Mouse (Mus musculus) left cerebral cortex, adult 11 months (tissue): ENCODE measurements around the gene Smad3.

Experiments used
- DNase-seq: peaks from one replicate; pipeline ENCODE4 v3.0.0; 2022; ENCODE audit warnings: low spot score

The Smad3 gene

DNA sequence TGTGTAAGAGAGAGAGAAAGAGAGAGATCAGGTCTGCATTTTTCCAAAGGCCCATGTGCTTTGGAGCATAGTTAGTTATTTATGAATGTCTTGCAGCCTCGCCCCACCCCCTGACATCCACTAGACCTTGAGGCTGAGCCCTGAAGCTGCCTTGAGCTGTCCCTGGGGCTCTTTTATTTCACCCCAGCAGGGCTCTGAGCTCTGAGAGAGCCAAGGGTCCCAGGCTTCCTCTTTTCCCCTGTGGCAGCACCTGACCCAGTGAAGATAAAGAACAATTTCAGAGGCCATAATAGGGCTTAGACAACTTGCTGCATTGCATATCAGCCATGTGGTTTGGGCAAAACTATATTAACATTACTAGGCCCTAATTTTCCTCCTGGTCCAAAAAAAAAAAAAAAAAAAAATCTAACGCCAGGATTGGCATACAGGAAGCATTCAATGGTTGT is 93.5 kb downstream of the Smad3 start:
- DNase-seq, result no peak

DNA sequence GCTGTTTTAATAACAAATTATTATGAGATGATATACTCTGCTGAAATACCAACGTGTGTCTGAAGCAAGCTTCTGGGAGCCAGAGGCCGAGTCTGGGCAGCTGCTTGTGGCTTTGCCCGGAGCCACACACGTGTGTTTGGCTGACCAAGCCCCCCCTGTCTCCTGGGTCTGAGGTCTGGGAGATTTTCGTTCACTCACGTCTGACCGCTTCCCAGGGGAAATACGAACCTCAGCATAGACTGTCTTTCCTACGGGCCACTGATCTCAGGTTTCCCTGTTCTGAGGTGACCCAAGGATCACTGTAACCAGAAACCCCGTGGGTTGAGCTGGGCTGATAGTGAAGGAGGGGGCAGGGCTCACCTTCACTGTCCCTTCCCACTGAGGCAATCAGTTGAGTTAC is 94.6 kb downstream of the Smad3 start:
- DNase-seq, result no peak

- DNase-seq, result no peak
These were observed 95.0 kb downstream of the Smad3 start for GRCm38 (mm10) chr9:63662759-63663158.

DNA sequence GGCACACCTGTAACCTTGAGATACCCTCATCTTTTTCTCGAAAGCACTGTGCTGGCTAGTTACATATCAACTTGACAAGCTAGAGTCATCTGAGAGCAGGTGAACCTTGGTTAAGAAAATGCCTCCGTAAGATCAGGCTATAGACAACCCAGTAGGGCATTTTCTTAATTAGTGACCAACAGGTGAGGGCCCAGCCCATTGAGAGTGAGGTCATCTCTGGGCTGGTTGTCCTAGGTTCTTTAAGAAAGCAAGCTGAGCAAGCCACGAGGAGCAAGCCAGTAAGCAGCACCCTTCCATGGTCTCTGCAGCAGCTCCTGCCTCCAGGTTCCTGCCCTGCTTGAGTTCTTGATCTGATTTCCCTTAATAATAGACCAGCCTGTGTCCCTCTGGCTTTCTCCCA is 97.1 kb downstream of the Smad3 start:
- DNase-seq, result no peak

DNA sequence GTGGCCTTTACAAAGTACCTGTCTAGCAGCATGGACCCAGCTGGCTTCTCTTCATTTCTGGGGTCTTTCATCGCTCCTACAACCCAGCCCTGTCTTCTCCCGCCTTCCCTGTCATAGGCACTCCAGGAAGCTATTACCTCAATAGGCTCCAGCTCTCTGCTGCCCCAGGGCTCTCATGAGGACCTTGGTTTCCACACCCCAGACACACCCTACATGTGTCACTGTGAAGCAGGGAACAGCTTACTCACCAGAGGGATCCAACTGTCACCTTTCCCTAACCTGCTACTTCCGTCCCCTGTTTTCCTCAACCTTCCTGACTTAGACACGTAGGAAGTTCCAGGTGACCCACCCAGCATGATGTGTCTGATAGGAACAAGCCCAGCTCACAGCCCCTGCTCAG is 97.7 kb downstream of the Smad3 start:
- DNase-seq, result no peak

DNA sequence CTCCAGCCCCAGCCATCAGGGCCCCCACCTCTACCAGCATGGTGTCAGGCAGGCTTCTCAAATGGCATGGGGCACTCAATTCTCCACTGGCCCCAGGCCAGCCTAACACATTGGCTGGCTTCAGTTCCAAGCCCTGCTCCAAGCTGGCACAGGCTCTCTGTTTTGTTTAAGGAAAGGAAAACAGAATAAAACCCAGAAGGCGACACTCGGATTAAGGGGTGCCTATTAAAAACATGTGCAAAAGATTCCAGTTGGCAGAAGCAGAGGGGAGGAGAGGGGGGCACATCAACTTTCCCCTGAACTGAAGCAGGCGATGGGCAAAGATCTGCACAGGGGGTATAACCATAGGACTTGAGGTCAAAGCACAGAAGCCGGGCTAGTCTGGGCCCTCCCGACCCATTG is 98.8 kb downstream of the Smad3 start:
- DNase-seq, result no peak

DNA sequence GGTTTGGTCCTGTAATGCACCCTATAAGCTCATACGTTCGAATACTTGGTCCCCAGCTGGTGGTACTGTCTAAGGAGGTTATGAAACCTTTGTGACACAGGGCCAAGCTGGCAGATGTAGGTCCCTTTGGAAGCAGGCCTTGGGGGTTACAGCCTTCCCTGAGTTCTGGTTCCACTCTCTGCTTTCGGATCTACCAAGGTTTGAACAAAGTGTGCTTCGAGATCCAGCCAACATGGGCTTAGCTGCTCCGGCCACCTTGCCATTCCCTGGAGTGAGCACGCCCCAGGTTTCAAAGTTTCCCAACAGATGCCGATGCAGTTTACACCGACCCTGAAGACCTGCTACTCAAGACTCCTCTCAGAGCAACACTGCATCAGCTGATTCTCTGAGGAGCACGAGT is 99.4 kb downstream of the Smad3 start:
- DNase-seq, result no peak

DNA sequence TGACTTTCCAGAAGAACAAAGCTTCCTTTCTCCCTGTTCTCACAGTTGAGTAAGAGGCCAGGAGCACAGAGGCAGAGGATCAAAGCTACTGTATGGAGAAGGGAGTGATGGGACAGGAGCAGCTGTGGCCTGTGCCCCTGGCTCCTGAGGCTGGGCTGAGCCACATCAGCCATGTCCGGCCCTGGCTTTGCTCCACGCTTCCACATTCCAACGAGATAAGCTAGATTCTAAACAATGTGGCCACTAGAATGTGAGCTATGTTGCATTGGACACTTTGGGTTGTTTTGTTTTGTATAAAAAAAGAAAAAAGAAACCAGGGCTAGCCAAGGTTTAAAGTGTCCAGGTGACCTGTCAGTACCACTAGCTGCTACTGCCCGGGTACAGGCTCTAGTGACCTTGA is 100.6 kb downstream of the Smad3 start:
- DNase-seq, result no peak

DNA sequence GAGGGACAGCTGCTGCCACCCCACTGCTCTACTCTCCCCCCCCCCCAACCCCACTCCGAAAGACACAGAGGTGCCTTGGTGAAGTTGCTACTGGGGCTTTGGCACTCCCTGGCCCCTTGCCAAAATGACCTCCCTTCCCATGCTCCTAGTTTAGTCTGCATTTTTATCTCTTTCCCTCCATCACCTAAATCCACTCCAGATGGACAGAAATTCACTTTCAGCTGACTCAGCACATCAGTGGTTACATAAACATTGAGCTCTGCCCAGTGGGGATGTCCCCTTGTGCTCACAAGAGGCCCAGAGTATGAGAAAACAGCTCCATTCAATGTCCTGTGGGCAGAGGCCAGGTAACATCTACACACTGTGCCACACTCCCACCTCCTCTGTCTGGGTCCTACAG is 102.7 kb downstream of the Smad3 start:
- no peak for DNase-seq

DNA sequence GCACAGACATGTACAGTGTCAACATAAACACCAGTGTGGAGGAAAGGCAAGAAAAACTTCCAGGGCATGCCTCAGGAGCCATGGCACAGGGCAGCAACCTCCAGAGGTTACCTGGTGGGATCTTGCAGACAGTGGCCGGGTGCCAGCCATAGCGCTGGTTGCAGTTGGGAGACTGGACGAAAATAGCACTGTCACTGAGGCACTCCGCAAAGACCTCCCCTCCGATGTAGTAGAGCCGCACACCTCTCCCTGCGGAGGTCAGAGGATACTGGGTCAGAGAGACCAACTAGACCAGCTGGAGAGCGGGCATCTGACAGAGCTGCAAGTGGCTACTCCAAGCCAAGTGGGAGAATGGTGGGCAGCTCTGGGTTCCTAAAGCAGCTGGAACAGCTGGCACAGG is 103.2 kb downstream of the Smad3 start:
- DNase-seq, result no peak

DNA sequence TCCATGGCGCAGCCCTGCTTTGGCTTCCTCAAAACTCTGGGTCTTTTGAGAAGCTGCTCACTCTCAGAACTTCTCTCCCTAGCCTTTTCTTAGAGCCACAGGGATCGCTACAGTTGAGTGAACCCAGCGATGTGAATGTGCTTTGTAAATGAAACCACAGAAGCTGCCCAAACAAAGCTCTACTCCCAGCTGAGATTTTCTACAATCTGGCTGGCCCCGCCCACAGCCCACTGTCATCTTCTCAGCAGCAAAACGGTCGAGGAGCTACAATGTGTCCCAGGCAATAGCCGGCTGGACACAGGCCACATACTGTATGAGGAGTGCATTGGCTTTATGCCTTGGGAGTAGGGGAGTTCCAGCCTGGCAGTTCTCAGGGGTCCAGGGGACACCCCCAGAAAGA is 104.1 kb downstream of the Smad3 start:
- DNase-seq, result no peak

DNA sequence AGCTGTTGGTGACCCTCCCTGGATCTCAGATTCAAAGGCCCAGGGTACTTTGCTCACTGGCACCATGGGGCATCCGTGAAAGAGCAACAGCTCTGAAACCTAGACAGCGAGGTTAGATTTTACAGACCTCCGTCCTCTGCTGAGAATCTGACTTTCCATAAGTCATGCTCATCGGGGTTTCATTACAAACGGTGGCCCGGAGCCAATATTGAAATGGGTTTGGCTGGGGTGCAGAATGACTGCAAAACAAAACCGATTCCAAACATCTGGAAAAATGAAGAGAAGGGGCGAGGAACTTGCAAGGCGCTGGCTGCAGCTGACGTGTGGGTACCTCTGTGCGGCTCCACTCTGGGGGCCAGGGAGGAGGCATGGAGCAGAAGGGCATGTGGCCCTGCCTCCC is 106.2 kb downstream of the Smad3 start:
- no peak for DNase-seq

- no peak for DNase-seq
These were observed 106.9 kb downstream of the Smad3 start for GRCm38 (mm10) chr9:63650905-63651304.

GRCm38 (mm10) chr9:63649841-63650545 is 107.8 kb downstream of the Smad3 start:
- DNase-seq, result no peak

DNA sequence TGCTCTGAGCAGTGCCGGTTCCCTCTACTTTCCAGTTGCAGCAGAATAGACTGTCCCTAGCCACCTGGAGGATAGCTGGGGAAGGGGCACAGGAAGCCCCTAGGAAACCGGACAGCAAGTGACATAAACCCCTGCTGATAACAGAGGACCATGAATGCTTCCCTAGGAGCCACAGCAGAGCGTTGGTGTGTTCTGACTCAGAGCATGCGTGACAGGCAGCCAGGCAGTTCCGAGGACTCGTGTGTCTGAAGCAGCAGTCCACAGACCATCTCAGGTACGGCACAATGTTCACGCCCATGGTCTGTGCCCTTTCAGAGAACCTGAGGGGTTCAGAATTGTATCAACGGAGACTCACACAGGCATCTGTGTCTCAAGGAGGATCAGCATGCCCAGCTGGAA is 109.3 kb downstream of the Smad3 start:
- no peak for DNase-seq

- DNase-seq, result no peak
These were observed 109.9 kb downstream of the Smad3 start for GRCm38 (mm10) chr9:63647581-63648519.

GRCm38 (mm10) chr9:63645084-63645483 is 112.7 kb downstream of the Smad3 start:
- no peak for DNase-seq

- DNase-seq, result no peak
These were observed 113.8 kb downstream of the Smad3 start for GRCm38 (mm10) chr9:63644011-63644410.

DNA sequence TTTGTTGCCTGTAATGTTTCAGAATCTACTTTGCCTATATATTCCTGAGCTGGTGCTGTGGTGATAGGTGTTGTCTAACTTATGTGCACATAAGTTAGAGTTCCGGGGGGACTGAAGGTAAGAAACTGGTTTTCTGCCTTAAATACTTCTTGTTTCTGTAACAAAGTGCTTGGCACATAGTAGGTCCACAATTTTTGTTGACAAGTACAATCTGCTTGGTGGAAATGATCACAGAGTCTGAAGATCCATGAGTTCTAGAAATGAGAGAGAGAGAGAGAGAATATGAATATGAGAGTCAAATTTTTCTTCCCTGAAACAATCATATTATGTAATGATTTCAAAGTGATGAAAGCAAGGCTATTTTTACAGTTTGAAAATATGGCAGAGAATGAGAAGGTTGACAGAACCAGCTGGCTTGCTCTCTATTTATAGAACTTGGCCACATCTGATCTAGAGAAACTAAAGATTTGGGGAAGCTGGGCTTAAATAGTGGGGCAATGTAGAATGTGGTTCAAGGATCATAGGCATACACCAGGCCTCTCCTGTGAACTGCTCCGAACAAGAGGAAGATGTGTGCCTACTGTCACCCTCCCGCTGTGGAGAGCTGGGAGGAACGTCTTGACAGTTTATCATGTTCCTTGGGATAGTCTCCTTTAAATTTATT is 115.7 kb downstream of the Smad3 start:
- no peak for DNase-seq

- DNase-seq, result no peak
These were observed 121.7 kb downstream of the Smad3 start for GRCm38 (mm10) chr9:63636113-63636512.

DNA sequence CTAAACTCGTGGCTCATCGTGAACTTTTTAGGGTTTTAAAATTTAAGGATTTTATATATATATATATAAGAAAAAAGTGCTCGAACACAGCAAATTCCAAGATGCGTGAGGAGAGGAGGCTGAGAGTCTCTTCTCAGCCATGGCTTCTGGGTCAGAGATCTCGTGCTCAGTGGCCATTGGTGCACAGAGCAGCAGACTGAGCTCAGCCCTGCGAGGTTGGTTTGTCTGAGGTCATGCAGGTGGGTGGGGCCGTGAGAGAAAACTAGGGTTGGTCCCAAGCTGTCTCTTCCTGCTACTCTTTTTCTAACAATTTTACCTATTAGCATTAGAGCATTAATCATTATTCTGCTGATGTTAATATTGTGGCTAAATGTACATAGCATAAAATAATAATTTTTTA is 124.5 kb downstream of the Smad3 start:
- no peak for DNase-seq

DNA sequence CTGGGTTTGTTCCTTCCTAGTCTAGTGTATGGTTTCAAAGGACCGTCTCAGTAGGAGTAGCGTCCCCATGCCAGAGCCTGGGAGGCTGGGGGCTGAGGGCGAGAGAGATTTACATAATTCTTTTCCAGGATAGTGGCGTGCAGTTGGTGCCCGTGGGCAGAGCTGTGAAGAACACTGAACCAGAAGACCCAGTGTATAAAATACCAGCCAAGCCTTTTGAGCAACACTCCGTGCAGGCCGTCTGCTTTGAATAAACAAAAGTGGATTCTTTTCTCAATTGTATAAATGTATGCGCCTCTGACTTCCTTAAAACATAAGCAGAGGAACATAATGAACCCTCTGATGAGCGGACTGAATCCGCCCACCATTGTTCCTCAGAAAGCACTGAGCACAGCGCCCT is 124.9 kb downstream of the Smad3 start:
- DNase-seq, result peak; percentile 54

DNA sequence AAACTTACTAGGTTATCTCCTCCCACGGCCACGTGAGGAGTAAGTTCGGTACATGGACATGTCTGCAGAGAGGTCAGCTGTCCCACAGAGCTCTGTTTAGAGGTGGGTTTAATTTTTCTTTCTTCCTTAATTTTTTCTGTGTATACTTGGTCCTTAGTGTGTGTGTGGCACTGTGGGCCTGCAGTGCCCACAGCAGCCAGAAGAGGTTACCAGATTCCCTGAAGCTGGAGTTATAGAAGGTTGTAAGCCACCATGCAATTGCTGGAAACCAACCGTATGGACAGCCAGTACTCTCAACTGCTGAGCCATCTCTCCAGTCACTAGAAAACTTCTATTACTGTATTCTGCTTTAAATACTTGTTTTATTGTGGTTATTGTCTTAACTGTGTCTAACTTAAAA is 125.7 kb downstream of the Smad3 start:
- no peak for DNase-seq
